Comparison of ENCODE assay signal across 14 mouse cellular contexts in the genomic region with DNA sequence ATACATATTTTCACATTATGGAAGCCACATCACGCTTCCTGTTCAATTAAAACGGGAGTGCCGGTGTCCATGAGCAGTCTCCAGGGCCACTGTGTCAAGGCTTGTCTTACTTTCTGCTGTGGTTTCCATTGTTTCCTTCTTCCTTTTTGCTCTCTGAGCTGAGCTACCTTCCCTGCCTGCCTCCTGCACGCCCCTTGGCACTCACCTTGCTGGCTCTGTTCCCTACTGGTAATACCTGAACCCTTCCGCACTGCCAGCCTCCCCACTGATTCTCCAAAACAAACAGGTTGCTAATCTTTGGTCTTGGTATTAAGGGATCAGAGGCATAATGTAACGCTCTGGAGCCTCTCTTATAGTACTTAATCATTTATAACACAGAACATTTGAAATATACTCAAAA.
DNase-seq lines count a peak whose midpoint lies in the region; ATAC-seq lines count a peak whose summit lies in the region.
"Had no signal": no experiment of that assay in that cellular context is flagged by ENCODE, and none has a peak within 500 bp of the region (broad histone marks: within the 10 kb centered on the region; RNA-seq: fewer than 3 reads in every experiment).

No protein-coding gene starts in this region.

- H3K9ac ChIP-seq in kidney, embryonic 16.5 days (replicated peaks; ENCODE audit: low read length), result no peak overlapping the region
- no peak overlapping the region for H3K9ac ChIP-seq in heart, embryonic 11.5 days (ENCODE audit: low read depth, low read length)
- H3K9ac ChIP-seq: limb, embryonic 15.5 days; lung, embryonic 14.5 days had no signal

- no peak for ATAC-seq in kidney, embryonic 16.5 days (ENCODE audit: low FRiP score, low TSS enrichment)
- ATAC-seq in heart, embryonic 11.5 days (replicated peaks; ENCODE audit: insufficient number of reproducible peaks, low FRiP score, low TSS enrichment), result no peak

- no peaks in the 10 kb centered on the region for H3K9me3 ChIP-seq in kidney, embryonic 16.5 days (ENCODE audit: low read length)
- H3K9me3 ChIP-seq in heart, embryonic 11.5 days (replicated peaks; ENCODE audit: control insufficient read depth, low read length), result no peaks in the 10 kb centered on the region
- H3K9me3 ChIP-seq: heart, embryonic 10.5 days; limb, embryonic 15.5 days had no signal

- no peaks in the 10 kb centered on the region for H3K4me1 ChIP-seq in kidney, embryonic 16.5 days (ENCODE audit: insufficient read depth, low read length)
- H3K4me1 ChIP-seq in heart, embryonic 11.5 days (ENCODE audit: control insufficient read depth, insufficient read depth, low read length), result no peaks in the 10 kb centered on the region
- H3K4me1 ChIP-seq: heart, embryonic 10.5 days; limb, embryonic 15.5 days had no signal

- intact Hi-C loops in left cerebral cortex, postnatal 36 days (cut with DNase I), result no loop called here

- peak; percentile 40 for DNase-seq in kidney, adult 11 months
- peak; percentile 2 for DNase-seq in ovary, adult 18-20 months (ENCODE audit: low spot score)
- DNase-seq in ovary, postnatal 10 days (ENCODE audit: low spot score), result no peak
- DNase-seq in kidney, postnatal 10 days, result peak; percentile 25
- DNase-seq in left cerebral cortex, postnatal 36 days (ENCODE audit: low spot score in 2 of 2), result no peak
- no peak for DNase-seq in urinary bladder, postnatal 4 days (ENCODE audit: low spot score in 2 of 2)
- DNase-seq: adrenal gland, adult 2 months; heart, postnatal 36 days; lung, embryonic 14.5 days; spleen, adult 18-20 months had no signal

- no peaks in the 10 kb centered on the region for H3K27me3 ChIP-seq in kidney, embryonic 16.5 days (ENCODE audit: insufficient read depth, low read length)
- no peaks in the 10 kb centered on the region for H3K27me3 ChIP-seq in heart, embryonic 11.5 days (ENCODE audit: control insufficient read depth, insufficient read depth, low read length)
- H3K27me3 ChIP-seq: limb, embryonic 15.5 days had no signal

- no peak overlapping the region for H3K4me3 ChIP-seq in kidney, embryonic 16.5 days (ENCODE audit: low read length)
- no peak overlapping the region for H3K4me3 ChIP-seq in heart, embryonic 11.5 days (ENCODE audit: low read depth, low read length)
- H3K4me3 ChIP-seq: heart, embryonic 10.5 days; limb, embryonic 15.5 days had no signal

- WGBS in kidney, embryonic 16.5 days, result 78% methylated on average over 6 of the region's 6 CpGs
- WGBS in heart, embryonic 11.5 days (ENCODE audit: insufficient replicate concordance), result 68% methylated on average over 6 of the region's 6 CpGs

- H3K4me2 ChIP-seq in kidney, embryonic 16.5 days (replicated peaks; ENCODE audit: low read depth, low read length), result no peak overlapping the region
- H3K4me2 ChIP-seq in heart, embryonic 11.5 days, result no peak overlapping the region
- H3K4me2 ChIP-seq: limb, embryonic 15.5 days; lung, embryonic 14.5 days had no signal

- H3K27ac ChIP-seq in kidney, embryonic 16.5 days (ENCODE audit: low read length), result no peak overlapping the region
- H3K27ac ChIP-seq in heart, embryonic 11.5 days (ENCODE audit: low read depth, low read length), result no peak overlapping the region
- H3K27ac ChIP-seq: heart, embryonic 10.5 days; limb, embryonic 15.5 days had no signal

- no peaks in the 10 kb centered on the region for H3K36me3 ChIP-seq in kidney, embryonic 16.5 days (ENCODE audit: insufficient read depth, low read length)
- no peaks in the 10 kb centered on the region for H3K36me3 ChIP-seq in heart, embryonic 11.5 days (ENCODE audit: control insufficient read depth, insufficient read depth, low read length)
- H3K36me3 ChIP-seq: heart, embryonic 10.5 days; limb, embryonic 15.5 days had no signal

Comparison
In these comparisons a context has a peak if more than half of its experiments do, and no peak if none do; other contexts are left out.
1. DNase-seq: peak in kidney, adult 11 months (single experiment), ovary, adult 18-20 months (single experiment) and kidney, postnatal 10 days (single experiment); none in ovary, postnatal 10 days (single experiment), left cerebral cortex, postnatal 36 days (0 of 2) and urinary bladder, postnatal 4 days (0 of 2).